Mouse (Mus musculus): ENCODE measurements at regions not wholly inside any gene's neighbourhood (a gene's known extent, or its start where the extent isn't known, plus 50 kb on each side); places are given as distances from the start of the nearest gene placed in this dataset.
"Not testable (repeated sequence)": the region's sequence is repeated elsewhere in the genome, so short reads cannot be mapped to it uniquely, and the experiment has no call there.

DNA sequence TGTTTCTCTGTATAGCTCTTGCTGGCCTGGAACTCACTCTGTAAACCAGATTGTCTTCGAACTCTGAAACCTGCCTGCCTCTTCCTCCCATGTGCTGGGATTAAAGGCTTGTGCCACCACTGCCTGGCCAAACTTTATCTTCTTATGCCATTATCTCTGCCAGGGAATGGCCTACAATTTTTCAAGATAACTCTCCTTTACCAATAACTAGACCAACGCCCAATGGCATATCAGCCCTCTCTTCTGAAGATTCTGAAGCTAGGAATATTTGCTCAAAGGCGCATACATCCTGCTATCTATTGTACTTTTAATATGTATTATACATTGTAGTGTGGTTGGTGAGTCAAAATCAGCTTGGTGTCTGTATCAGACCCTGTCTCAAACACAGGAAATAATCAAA is 235.4 kb upstream of the Cts3 start:
- DNase-seq (ENCODE audit: extremely low spot score in 1 of 2, low spot score in 1 of 2): not testable (repeated sequence)

DNA sequence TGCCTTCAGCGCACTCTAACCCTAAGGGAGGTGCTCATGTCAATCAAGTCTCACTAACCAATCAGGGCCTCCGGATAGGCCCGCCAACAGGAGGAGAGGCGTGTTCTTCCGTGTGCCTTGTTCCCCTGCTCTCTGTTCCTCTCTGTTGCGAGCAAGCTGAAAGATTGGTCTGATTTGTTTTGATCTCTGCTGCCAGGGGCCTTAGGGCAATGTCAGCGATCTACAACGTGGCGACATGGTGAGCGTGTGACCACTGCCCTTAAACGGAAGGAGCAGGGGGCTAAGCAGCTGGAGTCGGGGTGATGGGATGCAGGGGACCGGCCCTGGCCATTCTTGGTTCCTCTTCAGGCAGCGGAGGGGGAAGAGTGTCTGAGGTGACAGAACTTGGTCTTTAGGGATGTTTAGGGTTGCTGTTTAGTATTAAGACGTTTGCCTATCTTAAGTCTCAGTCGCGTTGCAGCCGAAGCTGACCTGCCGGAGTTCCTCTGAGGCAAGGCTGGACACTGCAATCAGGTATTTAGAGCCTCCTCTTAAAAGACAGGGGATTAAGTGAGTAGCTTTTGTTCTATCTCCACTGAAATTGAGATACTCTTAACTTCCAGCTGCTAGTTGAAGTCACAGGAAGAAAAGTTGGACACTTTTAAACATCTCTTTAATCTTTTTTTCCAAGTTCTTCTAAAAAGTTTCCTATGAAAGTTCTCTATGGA is 234.4 kb upstream of the Cts3 start:
- peak in 1 of 2 experiments; percentile 2 for DNase-seq (ENCODE audit: extremely low spot score in 1 of 2, low spot score in 1 of 2)

DNA sequence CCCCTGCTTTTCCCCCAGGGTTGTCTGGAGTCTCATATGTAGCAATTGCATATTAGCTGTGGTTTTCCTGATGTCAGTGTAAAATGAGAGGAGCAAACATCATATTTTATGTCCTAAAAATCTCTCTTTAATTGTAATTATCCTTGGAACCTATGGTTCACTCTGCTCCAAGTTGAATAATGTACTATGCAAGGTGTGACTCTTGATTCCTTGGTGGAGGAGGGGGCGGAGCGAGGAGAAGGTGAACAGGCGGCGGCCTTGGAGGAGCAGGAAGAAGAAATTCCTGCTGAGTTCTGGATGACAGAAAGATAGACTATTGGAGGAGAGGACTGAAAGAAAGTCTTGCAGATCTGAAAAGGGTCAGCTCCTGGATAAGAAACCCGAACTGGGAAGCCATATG is 233.8 kb upstream of the Cts3 start:
- not testable (repeated sequence) for DNase-seq (ENCODE audit: extremely low spot score in 1 of 2, low spot score in 1 of 2)

DNA sequence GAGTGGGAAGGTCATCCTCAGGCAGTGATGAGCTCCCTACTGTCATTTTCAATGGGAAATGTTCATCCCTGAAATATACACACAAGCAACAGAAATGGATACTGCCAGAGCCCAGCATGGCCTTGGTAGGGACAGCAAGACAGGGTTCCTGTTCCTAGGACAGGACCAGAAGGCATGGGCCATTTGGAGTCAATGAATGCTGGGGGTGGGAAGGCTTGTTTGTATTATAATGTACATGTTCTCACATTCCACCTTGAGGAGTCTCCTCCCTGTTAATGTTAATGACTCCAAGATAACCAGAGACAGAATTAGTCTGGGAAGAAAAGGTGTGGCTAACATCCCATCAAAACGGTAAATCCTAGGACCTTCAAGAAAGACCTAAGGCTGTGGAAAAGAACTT is 193.5 kb upstream of the Cts3 start:
- DNase-seq (ENCODE audit: extremely low spot score in 1 of 2, low spot score in 1 of 2): not testable (repeated sequence)

Data from frontal cortex, adult 2 months (tissue).